Mouse (Mus musculus): Measurements from ENCODE around the gene Cacnb4. TPM values are rescaled to one million over a fixed set of nuclear protein-coding genes. Genes with fewer than 3 reads are reported as not detected.

Gene Cacnb4
- polyA plus RNA-seq, 1 experiment from 2014 or later, result 15.0 TPM

GRCm38 (mm10) chr2:52619406-52619974, 57.1 kb downstream of the Cacnb4 start:
- Histone ChIP-seq H3K4me3 (replicated peaks; ENCODE audit: low read length) (no peak overlapping the region), H3K4me1 (replicated peaks; ENCODE audit: control insufficient read depth, insufficient read depth, low read length) (0 out of 2 replicates have a peak, but pooled peaks cover 5% of the 10 kb centered on the region), H3K9ac (no peak overlapping the region), H3K27me3 (ENCODE audit: control insufficient read depth, insufficient read depth, low read length) (no peaks in the 10 kb centered on the region), H3K36me3 (replicated peaks; ENCODE audit: control insufficient read depth, insufficient read depth) (no peaks in the 10 kb centered on the region), H3K9me3 (ENCODE audit: control insufficient read depth, low read length) (no peaks in the 10 kb centered on the region), H3K27ac (no peak overlapping the region), H3K4me2 (replicated peaks) (peak overlapping the region; percentile 22; the same call in 1 of the 2 replicates)
- no peak for DNase-seq (ENCODE audit: low spot score)
- ATAC-seq (ENCODE audit: low FRiP score), result no peak
- WGBS, result 70% methylated on average over 17 of the region's 17 CpGs

- Histone ChIP-seq H3K27ac (no peak overlapping the region), H3K9me3 (ENCODE audit: control insufficient read depth, low read length) (no peaks in the 10 kb centered on the region), H3K36me3 (replicated peaks; ENCODE audit: control insufficient read depth, insufficient read depth) (no peaks in the 10 kb centered on the region), H3K4me3 (replicated peaks; ENCODE audit: low read length) (no peak overlapping the region), H3K4me1 (replicated peaks; ENCODE audit: control insufficient read depth, insufficient read depth, low read length) (no peaks in the 10 kb centered on the region), H3K4me2 (replicated peaks) (no peak overlapping the region), H3K27me3 (ENCODE audit: control insufficient read depth, insufficient read depth, low read length) (no peaks in the 10 kb centered on the region), H3K9ac (no peak overlapping the region)
- DNase-seq (ENCODE audit: low spot score), result no peak
- no peak for ATAC-seq (ENCODE audit: low FRiP score)
- 82% methylated on average over 2 of the region's 2 CpGs for WGBS
Observed at GRCm38 (mm10) chr2:52618804-52619203, 57.8 kb downstream of the Cacnb4 start.

GRCm38 (mm10) chr2:52615429-52615828, 61.2 kb downstream of the Cacnb4 start:
- no peak for DNase-seq (ENCODE audit: low spot score)
- H3K4me2 ChIP-seq (replicated peaks), result no peak overlapping the region
- no peak overlapping the region for H3K9ac ChIP-seq
- ATAC-seq (ENCODE audit: low FRiP score), result no peak
- no peak overlapping the region for H3K4me3 ChIP-seq (replicated peaks; ENCODE audit: low read length)
- WGBS, result 83% methylated on average over 5 of the region's 5 CpGs
- no peaks in the 10 kb centered on the region for H3K36me3 ChIP-seq (replicated peaks; ENCODE audit: control insufficient read depth, insufficient read depth)
- no peaks in the 10 kb centered on the region for H3K27me3 ChIP-seq (ENCODE audit: control insufficient read depth, insufficient read depth, low read length)
- H3K9me3 ChIP-seq (ENCODE audit: control insufficient read depth, low read length), result no peaks in the 10 kb centered on the region
- H3K4me1 ChIP-seq (replicated peaks; ENCODE audit: control insufficient read depth, insufficient read depth, low read length), result no peaks in the 10 kb centered on the region
- H3K27ac ChIP-seq, result no peak overlapping the region

GRCm38 (mm10) chr2:52613888-52614287, 62.7 kb downstream of the Cacnb4 start:
- Histone ChIP-seq H3K4me1 (replicated peaks; ENCODE audit: control insufficient read depth, insufficient read depth, low read length) (no peaks in the 10 kb centered on the region), H3K4me3 (replicated peaks; ENCODE audit: low read length) (no peak overlapping the region), H3K27ac (no peak overlapping the region), H3K4me2 (replicated peaks) (no peak overlapping the region), H3K27me3 (ENCODE audit: control insufficient read depth, insufficient read depth, low read length) (no peaks in the 10 kb centered on the region), H3K9me3 (ENCODE audit: control insufficient read depth, low read length) (no peaks in the 10 kb centered on the region), H3K36me3 (replicated peaks; ENCODE audit: control insufficient read depth, insufficient read depth) (no peaks in the 10 kb centered on the region), H3K9ac (no peak overlapping the region)
- ATAC-seq (ENCODE audit: low FRiP score) (no peak), DNase-seq (ENCODE audit: low spot score) (no peak)
- 85% methylated on average over 4 of the region's 4 CpGs for WGBS

- H3K9me3 ChIP-seq (ENCODE audit: control insufficient read depth, low read length), result no peaks in the 10 kb centered on the region
- no peak overlapping the region for H3K27ac ChIP-seq
- peaks cover 7% of the 10 kb centered on the region; the same call in 1 of the 2 replicates for H3K4me1 ChIP-seq (replicated peaks; ENCODE audit: control insufficient read depth, insufficient read depth, low read length)
- H3K9ac ChIP-seq, result no peak overlapping the region
- no peak overlapping the region for H3K4me2 ChIP-seq (replicated peaks)
- no peaks in the 10 kb centered on the region for H3K36me3 ChIP-seq (replicated peaks; ENCODE audit: control insufficient read depth, insufficient read depth)
- WGBS, result 34% methylated on average over 1 of the region's 1 CpGs
- DNase-seq (ENCODE audit: low spot score) (no peak), ATAC-seq (ENCODE audit: low FRiP score) (no peak)
- H3K4me3 ChIP-seq (replicated peaks; ENCODE audit: low read length), result no peak overlapping the region
- H3K27me3 ChIP-seq (ENCODE audit: control insufficient read depth, insufficient read depth, low read length), result no peaks in the 10 kb centered on the region
Observed at GRCm38 (mm10) chr2:52609486-52609885, 67.1 kb downstream of the Cacnb4 start.

GRCm38 (mm10) chr2:52607857-52608485, 68.7 kb downstream of the Cacnb4 start:
- WGBS, result 36% methylated on average over 5 of the region's 5 CpGs
- Histone ChIP-seq H3K27ac (no peak overlapping the region), H3K27me3 (ENCODE audit: control insufficient read depth, insufficient read depth, low read length) (no peaks in the 10 kb centered on the region), H3K36me3 (replicated peaks; ENCODE audit: control insufficient read depth, insufficient read depth) (no peaks in the 10 kb centered on the region), H3K4me1 (replicated peaks; ENCODE audit: control insufficient read depth, insufficient read depth, low read length) (peaks cover 7% of the 10 kb centered on the region; the same call in 1 of the 2 replicates), H3K4me3 (replicated peaks; ENCODE audit: low read length) (no peak overlapping the region), H3K4me2 (replicated peaks) (no peak overlapping the region), H3K9ac (no peak overlapping the region), H3K9me3 (ENCODE audit: control insufficient read depth, low read length) (no peaks in the 10 kb centered on the region)
- DNase-seq (ENCODE audit: low spot score) (no peak), ATAC-seq (ENCODE audit: low FRiP score) (peak; percentile 68)

GRCm38 (mm10) chr2:52606331-52606730, 70.3 kb downstream of the Cacnb4 start:
- no peak for DNase-seq (ENCODE audit: low spot score)

GRCm38 (mm10) chr2:52605321-52605720, 71.3 kb downstream of the Cacnb4 start:
- Histone ChIP-seq H3K4me3 (replicated peaks; ENCODE audit: low read length) (no peak overlapping the region), H3K9me3 (ENCODE audit: control insufficient read depth, low read length) (no peaks in the 10 kb centered on the region), H3K4me1 (replicated peaks; ENCODE audit: control insufficient read depth, insufficient read depth, low read length) (peaks cover 7% of the 10 kb centered on the region; the same call in 1 of the 2 replicates), H3K27me3 (ENCODE audit: control insufficient read depth, insufficient read depth, low read length) (no peaks in the 10 kb centered on the region), H3K27ac (no peak overlapping the region), H3K36me3 (replicated peaks; ENCODE audit: control insufficient read depth, insufficient read depth) (no peaks in the 10 kb centered on the region), H3K9ac (no peak overlapping the region), H3K4me2 (replicated peaks) (no peak overlapping the region)
- ATAC-seq (ENCODE audit: low FRiP score) (0 out of 2 replicates have a peak, but pooled peaks have one; percentile 44), DNase-seq (ENCODE audit: low spot score) (peak; percentile 81)
- WGBS, result 25% methylated on average over 4 of the region's 4 CpGs

More at GRCm38 (mm10) chr2:52606331-52606730, 70.3 kb downstream of the Cacnb4 start:
- H3K4me3 ChIP-seq (replicated peaks; ENCODE audit: low read length), result no peak overlapping the region
- no peaks in the 10 kb centered on the region for H3K9me3 ChIP-seq (ENCODE audit: control insufficient read depth, low read length)
- H3K27ac ChIP-seq, result no peak overlapping the region
- H3K27me3 ChIP-seq (ENCODE audit: control insufficient read depth, insufficient read depth, low read length), result no peaks in the 10 kb centered on the region
- H3K9ac ChIP-seq, result no peak overlapping the region
- no peaks in the 10 kb centered on the region for H3K36me3 ChIP-seq (replicated peaks; ENCODE audit: control insufficient read depth, insufficient read depth)
- ATAC-seq (ENCODE audit: low FRiP score), result no peak
- H3K4me1 ChIP-seq (replicated peaks; ENCODE audit: control insufficient read depth, insufficient read depth, low read length), result peaks cover 7% of the 10 kb centered on the region; the same call in 1 of the 2 replicates
- 97% methylated on average over 4 of the region's 4 CpGs for WGBS
- H3K4me2 ChIP-seq (replicated peaks), result no peak overlapping the region

- WGBS, result 90% methylated on average over 8 of the region's 8 CpGs
- ATAC-seq (ENCODE audit: low FRiP score) (no peak), DNase-seq (ENCODE audit: low spot score) (no peak)
- H3K4me1 ChIP-seq (replicated peaks; ENCODE audit: control insufficient read depth, insufficient read depth, low read length), result peaks cover 7% of the 10 kb centered on the region; the same call in 1 of the 2 replicates
- no peaks in the 10 kb centered on the region for H3K9me3 ChIP-seq (ENCODE audit: control insufficient read depth, low read length)
- H3K9ac ChIP-seq, result no peak overlapping the region
- no peak overlapping the region for H3K4me3 ChIP-seq (replicated peaks; ENCODE audit: low read length)
- no peak overlapping the region for H3K27ac ChIP-seq
- no peak overlapping the region for H3K4me2 ChIP-seq (replicated peaks)
- no peaks in the 10 kb centered on the region for H3K27me3 ChIP-seq (ENCODE audit: control insufficient read depth, insufficient read depth, low read length)
- H3K36me3 ChIP-seq (replicated peaks; ENCODE audit: control insufficient read depth, insufficient read depth), result no peaks in the 10 kb centered on the region
Observed at GRCm38 (mm10) chr2:52604651-52605020, 72.0 kb downstream of the Cacnb4 start.
